Mouse (Mus musculus): ENCODE measurements around the gene Frzb.
"Not testable (repeated sequence)": the region's sequence is repeated elsewhere in the genome, so short reads cannot be mapped to it uniquely, and the experiment has no call there.

Gene Frzb

GRCm38 (mm10) chr2:80447291-80447791 lies at the start of gene Frzb:
Gene Frzb, minus strand, starts transcription at chr2:80447625.
- DNase-seq (ENCODE audit: low spot score in 2 of 2): peak in 1 of 2 experiments; percentile 28

- not testable (repeated sequence) for DNase-seq (ENCODE audit: low spot score in 2 of 2)
Measured at GRCm38 (mm10) chr2:80495304-80495703, 47.9 kb upstream of the Frzb start.

- no peak for DNase-seq (ENCODE audit: low spot score in 2 of 2)
Measured at GRCm38 (mm10) chr2:80486851-80487250, 39.4 kb upstream of the Frzb start.

- no peak for DNase-seq (ENCODE audit: low spot score in 2 of 2)
Measured at GRCm38 (mm10) chr2:80484951-80485350, 37.5 kb upstream of the Frzb start.

GRCm38 (mm10) chr2:80475831-80476230 lies 28.4 kb upstream of the Frzb start:
- DNase-seq (ENCODE audit: low spot score in 2 of 2): no peak

GRCm38 (mm10) chr2:80474247-80474796 lies 26.9 kb upstream of the Frzb start:
- DNase-seq (ENCODE audit: low spot score in 2 of 2): no peak

- no peak for DNase-seq (ENCODE audit: low spot score in 2 of 2)
Measured at GRCm38 (mm10) chr2:80465991-80466821, 18.8 kb upstream of the Frzb start.

GRCm38 (mm10) chr2:80461827-80462226 lies 14.4 kb upstream of the Frzb start:
- DNase-seq (ENCODE audit: low spot score in 2 of 2): no peak

- DNase-seq (ENCODE audit: low spot score in 2 of 2): peak in 1 of 2 experiments; percentile 7
Measured at GRCm38 (mm10) chr2:80448231-80448630, 806 bp upstream of the Frzb start.

GRCm38 (mm10) chr2:80446308-80447151 lies 895 bp downstream of the Frzb start:
- DNase-seq (ENCODE audit: low spot score in 2 of 2): peak in 1 of 2 experiments; percentile 22

- no peak for DNase-seq (ENCODE audit: low spot score in 2 of 2)
Measured at GRCm38 (mm10) chr2:80445926-80446307, 1.5 kb downstream of the Frzb start.

GRCm38 (mm10) chr2:80445491-80445890 lies 1.9 kb downstream of the Frzb start:
- DNase-seq (ENCODE audit: low spot score in 2 of 2): no peak

GRCm38 (mm10) chr2:80444418-80445365 lies 2.7 kb downstream of the Frzb start:
- DNase-seq (ENCODE audit: low spot score in 2 of 2): no peak

- DNase-seq (ENCODE audit: low spot score in 2 of 2): no peak
Measured at GRCm38 (mm10) chr2:80443962-80444361, 3.5 kb downstream of the Frzb start.

GRCm38 (mm10) chr2:80441386-80441785 lies 6.0 kb downstream of the Frzb start:
- DNase-seq (ENCODE audit: low spot score in 2 of 2): no peak

GRCm38 (mm10) chr2:80438854-80439253 lies 8.6 kb downstream of the Frzb start:
- DNase-seq (ENCODE audit: low spot score in 2 of 2): no peak

- no peak for DNase-seq (ENCODE audit: low spot score in 2 of 2)
Measured at GRCm38 (mm10) chr2:80437401-80437800, 10.0 kb downstream of the Frzb start.

- DNase-seq (ENCODE audit: low spot score in 2 of 2): no peak
Measured at GRCm38 (mm10) chr2:80434783-80435572, 12.4 kb downstream of the Frzb start.

GRCm38 (mm10) chr2:80433254-80433876 lies 14.1 kb downstream of the Frzb start:
- no peak for DNase-seq (ENCODE audit: low spot score in 2 of 2)
